Mouse (Mus musculus): ENCODE results near the gene Scaf1. TPM values are rescaled to one million over a fixed set of nuclear protein-coding genes. Genes with fewer than 3 reads are reported as not detected.

The Scaf1 gene
- polyA plus RNA-seq, 1 experiment from 2014 or later: 37.0 TPM

DNA sequence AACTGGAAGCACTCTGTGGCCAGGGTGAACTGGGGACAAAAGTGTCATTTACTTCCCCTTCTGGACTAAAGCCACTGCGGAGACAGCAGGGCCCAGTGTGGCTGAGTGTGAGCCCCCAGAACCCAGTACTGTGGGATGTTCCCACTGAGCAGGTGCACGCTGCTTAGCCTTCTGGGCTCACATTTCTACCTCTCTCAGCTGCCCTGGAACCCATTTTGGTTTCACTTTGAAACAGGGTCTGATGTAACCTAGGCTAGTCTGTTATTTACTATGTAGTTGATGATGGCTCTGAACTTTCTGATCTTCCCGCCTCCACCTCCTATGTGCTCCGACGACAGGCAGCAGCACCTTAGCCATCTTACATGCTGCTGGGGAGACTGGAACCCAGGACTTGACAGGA, 53.3 kb downstream of the Scaf1 start:
- peaks cover 56% of the 10 kb centered on the region for H3K36me3 ChIP-seq
- no peaks in the 10 kb centered on the region for H3K27me3 ChIP-seq (replicated peaks)
- no peaks in the 10 kb centered on the region for H3K4me1 ChIP-seq (replicated peaks)
- no peak overlapping the region for H3K4me3 ChIP-seq
- no peak overlapping the region for H3K27ac ChIP-seq (ENCODE audit: poor library complexity, severe bottlenecking)
- ATAC-seq (ENCODE audit: insufficient number of reproducible peaks, low FRiP score): no peak
- H3K9ac ChIP-seq: no peak overlapping the region
- no peak overlapping the region for H3K4me2 ChIP-seq
- no peaks in the 10 kb centered on the region for H3K9me3 ChIP-seq (replicated peaks)
- 89% methylated on average over 5 of the region's 5 CpGs for WGBS

GRCm38 (mm10) chr7:44962337-44962736, 53.8 kb downstream of the Scaf1 start:
- peaks cover 56% of the 10 kb centered on the region for H3K36me3 ChIP-seq
- no peaks in the 10 kb centered on the region for H3K9me3 ChIP-seq (replicated peaks)
- H3K27me3 ChIP-seq (replicated peaks): no peaks in the 10 kb centered on the region
- H3K9ac ChIP-seq: no peak overlapping the region
- WGBS: 68% methylated on average over 8 of the region's 8 CpGs
- no peaks in the 10 kb centered on the region for H3K4me1 ChIP-seq (replicated peaks)
- no peak overlapping the region for H3K4me2 ChIP-seq
- no peak for ATAC-seq (ENCODE audit: insufficient number of reproducible peaks, low FRiP score)
- no peak overlapping the region for H3K4me3 ChIP-seq
- H3K27ac ChIP-seq (ENCODE audit: poor library complexity, severe bottlenecking): no peak overlapping the region

- 84% methylated on average over 13 of the region's 13 CpGs for WGBS
- no peak for ATAC-seq (ENCODE audit: insufficient number of reproducible peaks, low FRiP score)
- Histone ChIP-seq H3K4me2 (no peak overlapping the region), H3K9ac (no peak overlapping the region), H3K36me3 (peaks cover 41% of the 10 kb centered on the region), H3K4me1 (replicated peaks) (no peaks in the 10 kb centered on the region), H3K27me3 (replicated peaks) (no peaks in the 10 kb centered on the region), H3K4me3 (no peak overlapping the region), H3K9me3 (replicated peaks) (no peaks in the 10 kb centered on the region), H3K27ac (ENCODE audit: poor library complexity, severe bottlenecking) (no peak overlapping the region)
These were observed 55.7 kb downstream of the Scaf1 start for GRCm38 (mm10) chr7:44960512-44960910.

DNA sequence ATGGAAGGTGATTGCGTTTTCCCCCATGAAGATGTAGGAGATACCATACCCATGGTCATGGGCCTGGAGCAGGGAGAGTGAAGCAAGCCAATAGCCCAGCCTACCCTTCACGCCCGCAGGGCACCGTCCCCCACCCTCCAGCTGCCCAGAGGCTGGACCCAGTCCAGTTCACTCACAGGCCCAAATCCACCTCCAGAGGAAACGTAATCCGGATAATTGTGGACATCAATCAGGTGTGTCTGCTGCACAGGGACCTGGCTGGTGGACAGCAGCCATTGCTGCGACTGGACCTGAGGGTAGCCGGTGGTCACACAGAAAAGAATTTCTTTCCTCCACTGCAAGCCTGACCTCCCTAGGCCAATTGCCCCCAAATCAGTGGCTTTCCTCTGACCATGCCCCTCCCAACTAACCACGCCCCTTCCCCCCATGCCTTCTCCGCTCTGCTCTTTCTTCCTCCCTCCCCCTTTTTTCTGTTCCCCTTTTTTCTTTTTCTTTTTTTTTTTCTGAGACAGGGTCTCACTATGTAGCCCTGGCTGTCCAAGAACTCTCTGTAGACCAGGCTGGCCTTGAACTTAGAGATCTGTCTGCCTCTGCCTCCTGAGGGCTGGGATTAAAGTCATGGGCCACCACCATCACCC, 56.2 kb downstream of the Scaf1 start:
- WGBS: 83% methylated on average over 10 of the region's 10 CpGs

DNA sequence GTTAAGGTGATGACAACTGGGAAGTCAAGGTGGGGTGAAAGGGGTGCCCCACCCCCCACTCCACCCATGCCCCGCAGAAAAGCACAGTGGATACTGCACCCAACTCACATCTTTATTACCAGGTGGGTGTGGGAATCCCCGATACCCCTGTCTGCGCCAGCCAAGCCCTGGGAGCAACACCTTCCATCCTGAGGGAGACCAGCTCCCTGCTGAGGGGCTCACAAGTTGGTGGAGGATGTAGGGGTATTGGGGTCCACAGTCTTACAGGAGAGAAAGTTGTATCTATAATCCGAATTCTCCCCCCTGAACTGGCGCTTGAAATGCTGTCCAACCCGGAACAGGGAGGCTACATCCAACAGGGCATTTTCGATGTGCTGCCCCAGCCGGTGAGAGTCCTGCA, 56.9 kb downstream of the Scaf1 start:
- ATAC-seq (ENCODE audit: insufficient number of reproducible peaks, low FRiP score): no peak
- Histone ChIP-seq H3K4me1 (replicated peaks) (no peaks in the 10 kb centered on the region), H3K27ac (ENCODE audit: poor library complexity, severe bottlenecking) (no peak overlapping the region), H3K4me3 (no peak overlapping the region), H3K9ac (no peak overlapping the region), H3K9me3 (replicated peaks) (no peaks in the 10 kb centered on the region), H3K36me3 (peaks cover 33% of the 10 kb centered on the region), H3K27me3 (replicated peaks) (no peaks in the 10 kb centered on the region), H3K4me2 (no peak overlapping the region)
- 63% methylated on average over 8 of the region's 8 CpGs for WGBS

More for the DNA sequence above, 56.2 kb downstream of the Scaf1 start:
- H3K9ac ChIP-seq: no peak overlapping the region
- no peaks in the 10 kb centered on the region for H3K27me3 ChIP-seq (replicated peaks)
- H3K36me3 ChIP-seq: peaks cover 36% of the 10 kb centered on the region
- H3K27ac ChIP-seq (ENCODE audit: poor library complexity, severe bottlenecking): no peak overlapping the region
- H3K4me3 ChIP-seq: no peak overlapping the region
- no peaks in the 10 kb centered on the region for H3K4me1 ChIP-seq (replicated peaks)
- no peaks in the 10 kb centered on the region for H3K9me3 ChIP-seq (replicated peaks)
- no peak for ATAC-seq (ENCODE audit: insufficient number of reproducible peaks, low FRiP score)
- H3K4me2 ChIP-seq: no peak overlapping the region

DNA sequence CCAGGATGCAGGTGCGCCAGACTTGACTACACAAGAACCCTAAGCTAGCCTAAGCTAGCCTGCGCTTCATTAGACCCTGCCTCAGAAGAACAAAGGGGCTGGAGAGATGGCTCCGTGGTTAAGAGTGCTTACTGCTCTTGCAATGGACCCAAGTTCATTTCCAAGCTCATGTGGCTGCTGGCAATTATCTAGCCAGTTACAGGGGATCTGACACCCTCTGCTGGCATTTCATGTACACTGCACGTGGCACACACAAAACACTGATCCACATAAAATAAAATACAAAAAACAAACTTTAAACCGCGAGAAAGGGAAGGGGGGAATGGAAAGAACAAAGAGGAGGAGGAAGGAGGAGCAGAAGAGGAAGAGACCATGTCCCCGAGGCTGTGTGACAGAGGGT, 58.0 kb downstream of the Scaf1 start:
- Histone ChIP-seq H3K4me1 (replicated peaks) (no peaks in the 10 kb centered on the region), H3K4me2 (no peak overlapping the region), H3K36me3 (peaks cover 27% of the 10 kb centered on the region), H3K27me3 (replicated peaks) (no peaks in the 10 kb centered on the region), H3K4me3 (no peak overlapping the region), H3K9ac (no peak overlapping the region), H3K27ac (ENCODE audit: poor library complexity, severe bottlenecking) (no peak overlapping the region), H3K9me3 (replicated peaks) (no peaks in the 10 kb centered on the region)
- 52% methylated on average over 7 of the region's 7 CpGs for WGBS
- ATAC-seq (ENCODE audit: insufficient number of reproducible peaks, low FRiP score): no peak

- H3K9me3 ChIP-seq (replicated peaks): no peaks in the 10 kb centered on the region
- no peak for ATAC-seq (ENCODE audit: insufficient number of reproducible peaks, low FRiP score)
- no peak overlapping the region for H3K4me2 ChIP-seq
- H3K4me1 ChIP-seq (replicated peaks): peaks cover 8% of the 10 kb centered on the region
- no peak overlapping the region for H3K27ac ChIP-seq (ENCODE audit: poor library complexity, severe bottlenecking)
- no peak overlapping the region for H3K9ac ChIP-seq
- 69% methylated on average over 20 of the region's 20 CpGs for WGBS
- H3K27me3 ChIP-seq (replicated peaks): no peaks in the 10 kb centered on the region
- peaks cover 19% of the 10 kb centered on the region for H3K36me3 ChIP-seq
- no peak overlapping the region for H3K4me3 ChIP-seq
These were observed 58.9 kb downstream of the Scaf1 start for GRCm38 (mm10) chr7:44957183-44957835.

- Histone ChIP-seq H3K9ac (no peak overlapping the region), H3K4me3 (no peak overlapping the region), H3K9me3 (replicated peaks) (no peaks in the 10 kb centered on the region), H3K27ac (ENCODE audit: poor library complexity, severe bottlenecking) (no peak overlapping the region), H3K4me2 (no peak overlapping the region), H3K4me1 (replicated peaks) (peaks cover 16% of the 10 kb centered on the region), H3K27me3 (replicated peaks) (peaks cover 9% of the 10 kb centered on the region), H3K36me3 (peaks cover 10% of the 10 kb centered on the region)
- 61% methylated on average over 6 of the region's 6 CpGs for WGBS
- no peak for ATAC-seq (ENCODE audit: insufficient number of reproducible peaks, low FRiP score)
These were observed 59.9 kb downstream of the Scaf1 start for GRCm38 (mm10) chr7:44956266-44956665.

GRCm38 (mm10) chr7:44955628-44956027, 60.5 kb downstream of the Scaf1 start:
- no peak for ATAC-seq (ENCODE audit: insufficient number of reproducible peaks, low FRiP score)
- Histone ChIP-seq H3K4me3 (no peak overlapping the region), H3K4me2 (no peak overlapping the region), H3K4me1 (replicated peaks) (peaks cover 16% of the 10 kb centered on the region), H3K9me3 (replicated peaks) (no peaks in the 10 kb centered on the region), H3K27ac (ENCODE audit: poor library complexity, severe bottlenecking) (no peak overlapping the region), H3K9ac (no peak overlapping the region), H3K36me3 (peaks cover 3% of the 10 kb centered on the region), H3K27me3 (replicated peaks) (peaks cover 15% of the 10 kb centered on the region)
- WGBS: 54% methylated on average over 5 of the region's 5 CpGs

DNA sequence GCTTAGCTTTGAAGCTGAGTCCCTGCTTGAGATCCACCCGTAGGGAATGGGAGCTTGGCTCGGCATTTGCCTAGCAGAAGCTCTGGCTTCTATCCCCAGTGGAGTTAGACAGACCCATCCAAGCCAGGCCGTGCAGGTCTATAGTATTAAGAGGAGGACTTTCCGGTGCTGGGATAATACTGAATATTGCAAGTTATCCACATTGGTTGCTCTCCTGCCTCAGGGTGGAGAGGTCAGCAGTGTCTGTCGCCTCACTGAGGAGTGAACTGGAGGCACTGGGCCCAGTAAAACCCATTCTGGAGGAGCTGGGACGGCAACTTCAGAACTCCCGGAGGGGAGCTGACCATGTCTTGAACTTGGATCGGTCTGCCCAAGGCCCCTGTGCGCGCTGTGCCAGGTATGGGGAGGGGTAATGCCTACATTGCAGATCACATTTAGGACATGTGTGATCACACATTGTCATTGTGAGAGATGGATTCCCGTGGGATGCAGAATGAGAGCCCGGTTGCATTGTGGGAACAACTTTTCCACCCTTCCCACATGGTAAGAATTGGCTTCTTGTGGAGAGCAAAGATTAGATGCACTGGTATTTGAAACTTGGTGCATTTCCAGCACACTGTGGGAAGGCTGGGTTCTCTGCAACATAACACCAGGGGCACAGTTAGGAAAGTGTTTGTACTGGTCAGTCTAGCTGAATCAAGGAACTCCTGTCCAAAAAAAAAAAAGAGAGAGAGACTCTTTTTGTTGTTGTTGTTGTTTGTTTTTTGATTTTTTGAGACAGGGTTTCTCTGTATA, 61.9 kb downstream of the Scaf1 start:
- ATAC-seq (ENCODE audit: insufficient number of reproducible peaks, low FRiP score): no peak
- H3K9me3 ChIP-seq (replicated peaks): no peaks in the 10 kb centered on the region
- H3K27me3 ChIP-seq (replicated peaks): peaks cover 29% of the 10 kb centered on the region
- no peak overlapping the region for H3K27ac ChIP-seq (ENCODE audit: poor library complexity, severe bottlenecking)
- H3K4me2 ChIP-seq: no peak overlapping the region
- WGBS: 82% methylated on average over 12 of the region's 12 CpGs
- H3K4me3 ChIP-seq: no peak overlapping the region
- H3K9ac ChIP-seq: no peak overlapping the region
- H3K4me1 ChIP-seq (replicated peaks): peaks cover 16% of the 10 kb centered on the region
- no peaks in the 10 kb centered on the region for H3K36me3 ChIP-seq

GRCm38 (mm10) chr7:44953561-44953960, 62.6 kb downstream of the Scaf1 start:
- Histone ChIP-seq H3K4me3 (no peak overlapping the region), H3K27ac (ENCODE audit: poor library complexity, severe bottlenecking) (no peak overlapping the region), H3K4me1 (replicated peaks) (peaks cover 16% of the 10 kb centered on the region), H3K4me2 (no peak overlapping the region), H3K9me3 (replicated peaks) (no peaks in the 10 kb centered on the region), H3K36me3 (no peaks in the 10 kb centered on the region), H3K27me3 (replicated peaks) (peaks cover 32% of the 10 kb centered on the region), H3K9ac (no peak overlapping the region)
- no peak for ATAC-seq (ENCODE audit: insufficient number of reproducible peaks, low FRiP score)
- 54% methylated on average over 14 of the region's 14 CpGs for WGBS

Data from heart, embryonic 12.5 days (tissue).